Comparison of ENCODE assay signal across 20 mouse cellular contexts in the genomic region with DNA sequence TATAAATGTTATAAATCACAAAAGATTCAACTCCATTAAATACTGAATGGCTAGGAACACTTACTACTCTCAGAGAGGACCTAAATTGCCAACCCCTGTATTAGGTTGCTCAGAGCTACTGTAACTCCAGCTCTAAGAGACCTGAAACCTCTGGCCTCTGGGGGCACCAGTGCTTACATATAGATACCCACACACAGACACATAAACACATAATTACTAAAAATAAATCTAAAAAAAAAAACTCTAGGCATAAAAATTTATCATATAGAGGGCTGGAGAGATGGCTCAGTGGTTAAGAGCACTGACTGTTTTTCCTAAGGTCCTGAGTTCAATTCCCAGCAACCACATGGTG. TPM values are rescaled to one million over a fixed set of nuclear protein-coding genes. Genes with fewer than 3 reads are reported as not detected.
DNase-seq lines count a peak whose midpoint lies in the region; ATAC-seq and TF ChIP-seq lines count a peak whose summit lies in the region.
"Had no signal": no experiment of that assay in that cellular context is flagged by ENCODE, and none has a peak within 500 bp of the region (broad histone marks: within the 10 kb centered on the region; RNA-seq: fewer than 3 reads in every experiment).

No protein-coding gene starts in this region.

- intact Hi-C loops in heart, postnatal 25 days (cut with DNase I): no loop called here

- no peak for DNase-seq in heart, postnatal 0 days (ENCODE audit: low spot score)
- DNase-seq in heart, postnatal 25 days (ENCODE audit: low spot score): no peak
- DNase-seq in liver, adult 2 months (ENCODE audit: extremely low read depth, low read depth, low spot score): no peak
- DNase-seq in liver, postnatal 0 days: no peak
- DNase-seq in CH12.LX (ENCODE audit: extremely low read depth): no peak
- no peak for DNase-seq in stomach, postnatal 0 days (ENCODE audit: low spot score)
- DNase-seq: adrenal gland, postnatal 10 days; cerebellum, adult 11 months; cerebellum, postnatal 14 days; embryo, embryonic 11 days; gastrocnemius, adult 2 months; gastrocnemius, postnatal 25 days; heart, adult 11 months; heart, postnatal 36 days had no signal

- TF ChIP-seq POLR2A in liver, adult 2 months (IDR thresholded peaks at IDR 0.05; ENCODE audit: extremely low read depth, insufficient read depth, low read length): no peak
- no peak for TF ChIP-seq POLR2A in CH12.LX (IDR thresholded peaks at IDR 0.05; ENCODE audit: low read depth, low read length)

- no peak overlapping the region for H3K27ac ChIP-seq in heart, postnatal 0 days (ENCODE audit: low read depth)
- H3K27ac ChIP-seq in liver, adult 2 months (replicated peaks; ENCODE audit: insufficient read depth, low read depth, low read length): peak overlapping the region; percentile 51; the same call in 1 of the 2 replicates
- no peak overlapping the region for H3K27ac ChIP-seq in liver, postnatal 0 days (ENCODE audit: low read depth)
- H3K27ac ChIP-seq in CH12.LX (ENCODE audit: insufficient read depth, low read depth): no peak overlapping the region
- H3K27ac ChIP-seq in stomach, postnatal 0 days (replicated peaks): no peak overlapping the region
- H3K27ac ChIP-seq: embryonic facial prominence, embryonic 15.5 days; forebrain, embryonic 10.5 days; gastrocnemius, adult 2 months; heart, embryonic 10.5 days had no signal

- H3K9me3 ChIP-seq in heart, postnatal 0 days (replicated peaks; ENCODE audit: control insufficient read depth, low read length): no peaks in the 10 kb centered on the region
- H3K9me3 ChIP-seq in liver, postnatal 0 days (ENCODE audit: low read length): no peaks in the 10 kb centered on the region
- H3K9me3 ChIP-seq in CH12.LX (replicated peaks; ENCODE audit: low read length): no peaks in the 10 kb centered on the region
- H3K9me3 ChIP-seq in stomach, postnatal 0 days (ENCODE audit: control insufficient read depth, low read length): no peaks in the 10 kb centered on the region
- H3K9me3 ChIP-seq: embryonic facial prominence, embryonic 15.5 days; forebrain, embryonic 10.5 days; heart, embryonic 10.5 days had no signal

- no peak overlapping the region for H3K4me3 ChIP-seq in heart, postnatal 0 days (ENCODE audit: low read depth, low read length)
- no peak overlapping the region for H3K4me3 ChIP-seq in liver, adult 2 months (ENCODE audit: insufficient read depth, low read depth, low read length)
- no peak overlapping the region for H3K4me3 ChIP-seq in liver, postnatal 0 days (ENCODE audit: low read depth, low read length)
- H3K4me3 ChIP-seq in CH12.LX (replicated peaks in 1 of 3; ENCODE audit: low read depth in 2 of 3, low read length in 2 of 3, poor library complexity in 1 of 3): no peak overlapping the region
- no peak overlapping the region for H3K4me3 ChIP-seq in stomach, postnatal 0 days (ENCODE audit: low read depth, low read length)
- H3K4me3 ChIP-seq: embryonic facial prominence, embryonic 15.5 days; erythroblast, embryonic 14.5 days; forebrain, embryonic 10.5 days; gastrocnemius, adult 2 months; heart, embryonic 10.5 days had no signal

- no peak for ATAC-seq in heart, postnatal 0 days (ENCODE audit: insufficient read depth, low read depth)
- no peak for ATAC-seq in liver, postnatal 0 days
- no peak for ATAC-seq in stomach, postnatal 0 days (ENCODE audit: low FRiP score, low TSS enrichment)
- ATAC-seq: forebrain, embryonic 14.5 days had no signal

- in situ Hi-C loops in CH12.LX (cut with MboI; ENCODE audit: low pct_ligation_motif_present, low pct_unique_long_range_greater_than_20kb, low sequenced_read_pairs): no loop called here

- no peak overlapping the region for H3K4me2 ChIP-seq in heart, postnatal 0 days (ENCODE audit: low read depth, low read length)
- H3K4me2 ChIP-seq in liver, postnatal 0 days (ENCODE audit: low read depth, low read length): no peak overlapping the region
- no peak overlapping the region for H3K4me2 ChIP-seq in CH12.LX (ENCODE audit: insufficient read depth, low read depth, poor library complexity, severe bottlenecking)
- H3K4me2 ChIP-seq in stomach, postnatal 0 days (replicated peaks; ENCODE audit: low read depth): no peak overlapping the region
- H3K4me2 ChIP-seq: embryonic facial prominence, embryonic 15.5 days had no signal

- peak; percentile 8; the same call in 1 of the 2 replicates for TF ChIP-seq CTCF in heart, postnatal 0 days (IDR thresholded peaks at IDR 0.05; ENCODE audit: low read depth)
- TF ChIP-seq CTCF in liver, adult 2 months (IDR thresholded peaks at IDR 0.05; ENCODE audit: low read depth, low read length): no peak
- TF ChIP-seq CTCF in liver, postnatal 0 days (IDR thresholded peaks at IDR 0.05; ENCODE audit: low read depth): no peak
- TF ChIP-seq CTCF in CH12.LX (conservative IDR thresholded peaks at IDR 0.05 in 1 of 2, IDR thresholded peaks at IDR 0.05 in 1 of 2; ENCODE audit: low read depth in 2 of 2, low read length in 2 of 2): peak in 1 of 2 experiments; percentile 35; a peak in 2 of 4 replicates
- peak; percentile 4; the same call in 1 of the 2 replicates for TF ChIP-seq CTCF in stomach, postnatal 0 days (IDR thresholded peaks at IDR 0.05; ENCODE audit: low read depth)

- no peaks in the 10 kb centered on the region for H3K36me3 ChIP-seq in heart, postnatal 0 days (replicated peaks; ENCODE audit: control insufficient read depth, insufficient read depth, low read length)
- H3K36me3 ChIP-seq in liver, adult 2 months (ENCODE audit: control insufficient read depth, insufficient read depth, low read length): no peaks in the 10 kb centered on the region
- H3K36me3 ChIP-seq in liver, postnatal 0 days (replicated peaks; ENCODE audit: insufficient read depth, low read length): 0 out of 2 replicates have a peak, but pooled peaks cover 10% of the 10 kb centered on the region
- H3K36me3 ChIP-seq in CH12.LX (replicated peaks in 1 of 2; ENCODE audit: control insufficient read depth in 1 of 2, insufficient read depth in 1 of 2, low read length in 1 of 2): peaks cover 19 to 57% of the 10 kb centered on the region in 2 experiments
- 0 out of 2 replicates have a peak, but pooled peaks cover 2% of the 10 kb centered on the region for H3K36me3 ChIP-seq in stomach, postnatal 0 days (ENCODE audit: control insufficient read depth, insufficient read depth, low read length)
- H3K36me3 ChIP-seq: embryonic facial prominence, embryonic 15.5 days; heart, embryonic 10.5 days had no signal

- no peaks in the 10 kb centered on the region for H3K27me3 ChIP-seq in heart, postnatal 0 days (ENCODE audit: control insufficient read depth, insufficient read depth, low read length)
- H3K27me3 ChIP-seq in liver, adult 2 months (ENCODE audit: control insufficient read depth, insufficient read depth, low read length): no peaks in the 10 kb centered on the region
- no peaks in the 10 kb centered on the region for H3K27me3 ChIP-seq in liver, postnatal 0 days (ENCODE audit: insufficient read depth, low read length)
- no peaks in the 10 kb centered on the region for H3K27me3 ChIP-seq in CH12.LX (replicated peaks)
- H3K27me3 ChIP-seq in stomach, postnatal 0 days (ENCODE audit: control insufficient read depth, insufficient read depth, low read length): no peaks in the 10 kb centered on the region
- H3K27me3 ChIP-seq: embryonic facial prominence, embryonic 15.5 days had no signal

- no peak for TF ChIP-seq EP300 in heart, postnatal 0 days (IDR thresholded peaks at IDR 0.05; ENCODE audit: low read depth)
- no peak for TF ChIP-seq EP300 in liver, postnatal 0 days (IDR thresholded peaks at IDR 0.05; ENCODE audit: low read depth)
- TF ChIP-seq EP300 in CH12.LX (IDR thresholded peaks at IDR 0.05; ENCODE audit: low read length): no peak
- TF ChIP-seq EP300 in stomach, postnatal 0 days (optimal IDR thresholded peaks at IDR 0.05): no peak

- peaks cover 26% of the 10 kb centered on the region for H3K4me1 ChIP-seq in heart, postnatal 0 days (ENCODE audit: control insufficient read depth, insufficient read depth)
- peaks cover 19% of the 10 kb centered on the region for H3K4me1 ChIP-seq in liver, adult 2 months (ENCODE audit: control insufficient read depth, insufficient read depth, low read length)
- peaks cover 45% of the 10 kb centered on the region for H3K4me1 ChIP-seq in liver, postnatal 0 days (ENCODE audit: insufficient read depth)
- peaks cover 33 to 63% of the 10 kb centered on the region in 2 experiments for H3K4me1 ChIP-seq in CH12.LX (ENCODE audit: control insufficient read depth in 1 of 2, insufficient read depth in 2 of 2)
- H3K4me1 ChIP-seq in stomach, postnatal 0 days (replicated peaks; ENCODE audit: control insufficient read depth, insufficient read depth): peaks cover 6% of the 10 kb centered on the region; the same call in 1 of the 2 replicates

- no peak; the same call in none of the 2 replicates for TF ChIP-seq RAD21 in CH12.LX (IDR thresholded peaks at IDR 0.05; ENCODE audit: low read depth, low read length)

- dilution Hi-C loops in CH12.LX (cut with MboI; ENCODE audit: extremely low pct_ligation_motif_present, extremely low pct_unique_long_range_greater_than_20kb, low sequenced_read_pairs): no loop called here

- peaks cover 50% of the 10 kb centered on the region; the same call in 1 of the 2 replicates for H3K79me2 ChIP-seq in liver, adult 2 months (ENCODE audit: control insufficient read depth, insufficient read depth, low read length)
- H3K79me2 ChIP-seq in CH12.LX (replicated peaks; ENCODE audit: control insufficient read depth, extremely low read depth, insufficient read depth, poor library complexity, severe bottlenecking): peaks cover 93% of the 10 kb centered on the region

- H3K9ac ChIP-seq in heart, postnatal 0 days (replicated peaks; ENCODE audit: low read depth, low read length): no peak overlapping the region
- no peak overlapping the region for H3K9ac ChIP-seq in liver, adult 2 months (ENCODE audit: low read depth, low read length)
- H3K9ac ChIP-seq in liver, postnatal 0 days (replicated peaks): no peak overlapping the region
- no peak overlapping the region for H3K9ac ChIP-seq in CH12.LX (ENCODE audit: insufficient read depth, low read depth)
- no peak overlapping the region for H3K9ac ChIP-seq in stomach, postnatal 0 days (ENCODE audit: low read length)
- H3K9ac ChIP-seq: embryonic facial prominence, embryonic 15.5 days had no signal

RNA-seq across cellular contexts. Expression of a gene that starts 30.8 kb away (rescaled TPM):
- 60.9 and 75.6 TPM in 2 replicates for total RNA-seq in heart, postnatal 0 days (2014; rRNA removed; ENCODE audit: low replicate concordance)
- polyA plus RNA-seq in heart, postnatal 0 days (2015; fragmentation: Nextera tagmentation; extraction: Ambion mirVana): 34.5 and 35.0 TPM in 2 replicates
- 10 to 100 TPM; 58.6 to 59.0 TPM for total RNA-seq in heart, postnatal 25 days (2021)
- 14.9 and 16.1 TPM in 2 replicates for total RNA-seq in liver, adult 2 months (2014; rRNA removed)
- polyA plus RNA-seq in liver, adult 2 months (2012; rRNA removed): 30.4 and 33.8 TPM in 2 replicates
- 84.2 and 84.4 TPM in 2 replicates for polyA plus RNA-seq in liver, postnatal 0 days (2015; fragmentation: Nextera tagmentation; extraction: Ambion mirVana)
- 47.7 and 80.3 TPM in 2 replicates for total RNA-seq in CH12.LX (2012; rRNA removed)
- 13.7 and 21.3 TPM in 2 replicates for total RNA-seq in CH12.LX (2014; rRNA removed)
- polyA plus RNA-seq in CH12.LX (2012; ENCODE audit: insufficient read length, low read depth): 33.2 and 34.5 TPM in 2 replicates
- polyA plus RNA-seq in stomach, postnatal 0 days (2015; fragmentation: Nextera tagmentation; extraction: Ambion mirVana): 45.6 and 48.7 TPM in 2 replicates

RNA-seq across cellular contexts. Expression of a gene that starts 46.8 kb away (rescaled TPM):
- 13.4 and 29.9 TPM in 2 replicates for total RNA-seq in heart, postnatal 0 days (2014; rRNA removed; ENCODE audit: low replicate concordance)
- 17.0 and 21.4 TPM in 2 replicates for polyA plus RNA-seq in heart, postnatal 0 days (2015; fragmentation: Nextera tagmentation; extraction: Ambion mirVana)
- total RNA-seq in heart, postnatal 25 days (2021): 10 to 100 TPM; 12.2 to 16.8 TPM
- not detected in 2 replicates for total RNA-seq in liver, adult 2 months (2014; rRNA removed)
- polyA plus RNA-seq in liver, adult 2 months (2012; rRNA removed): 0.22 and 0.31 TPM in 2 replicates
- 0.56 and 1.0 TPM in 2 replicates for polyA plus RNA-seq in liver, postnatal 0 days (2015; fragmentation: Nextera tagmentation; extraction: Ambion mirVana)
- not detected in 2 replicates for total RNA-seq in CH12.LX (2012; rRNA removed)
- total RNA-seq in CH12.LX (2014; rRNA removed): not detected in 2 replicates
- not detected in 2 replicates for polyA plus RNA-seq in CH12.LX (2012; ENCODE audit: insufficient read length, low read depth)
- polyA plus RNA-seq in stomach, postnatal 0 days (2015; fragmentation: Nextera tagmentation; extraction: Ambion mirVana): 9.8 and 10.6 TPM in 2 replicates
- total RNA-seq: MEL had no signal
- polyA plus RNA-seq: erythroblast, embryonic 14.5 days had no signal

RNA-seq across cellular contexts. Expression of a gene that starts 47.0 kb away (rescaled TPM):
- 8.1 and 13.6 TPM in 2 replicates for total RNA-seq in heart, postnatal 0 days (2014; rRNA removed; ENCODE audit: low replicate concordance)
- 15.0 and 15.1 TPM in 2 replicates for polyA plus RNA-seq in heart, postnatal 0 days (2015; fragmentation: Nextera tagmentation; extraction: Ambion mirVana)
- total RNA-seq in heart, postnatal 25 days (2021): 1 to 10 TPM; 1.5 to 1.6 TPM
- total RNA-seq in liver, adult 2 months (2014; rRNA removed): 0.18 and 1.1 TPM in 2 replicates
- 0.04 TPM in 1 of 2 replicates, not detected in the other for polyA plus RNA-seq in liver, adult 2 months (2012; rRNA removed)
- polyA plus RNA-seq in liver, postnatal 0 days (2015; fragmentation: Nextera tagmentation; extraction: Ambion mirVana): 20.7 and 25.8 TPM in 2 replicates
- total RNA-seq in CH12.LX (2012; rRNA removed) (66.1 and 70.9 TPM in 2 replicates), CH12.LX (2014; rRNA removed) (98.0 and 105 TPM in 2 replicates)
- polyA plus RNA-seq in CH12.LX (2012; ENCODE audit: insufficient read length, low read depth): 123 and 127 TPM in 2 replicates
- polyA plus RNA-seq in stomach, postnatal 0 days (2015; fragmentation: Nextera tagmentation; extraction: Ambion mirVana): 14.0 and 17.7 TPM in 2 replicates

Comparison
In these comparisons a context has a peak if more than half of its experiments do, and no peak if none do; other contexts are left out.
1. RNA of a gene that starts 47.0 kb away (polyA plus RNA-seq): 123 to 127 TPM in CH12.LX, 20.7 to 25.8 TPM in liver, postnatal 0 days, 14.0 to 17.7 TPM in stomach, postnatal 0 days and 15.0 to 15.1 TPM in heart, postnatal 0 days; 0.04 TPM in liver, adult 2 months; every median in the first group is over 10 times any median in the second.
2. CTCF ChIP-seq: peak in heart, postnatal 0 days (single experiment) and stomach, postnatal 0 days (single experiment); none in liver, adult 2 months (single experiment) and liver, postnatal 0 days (single experiment).